Mouse (Mus musculus) liver, embryonic 11.5 days (tissue): ENCODE measurements at regions not wholly inside any gene's neighbourhood (a gene's known extent, or its start where the extent isn't known, plus 50 kb on each side); places are given as distances from the start of the nearest gene placed in this dataset.

Source experiments
- ATAC-seq: fragments of 200-750 bp; cut with Nextera tagmentation; replicated peaks from 2 replicates; pipeline ENCODE4 v1.8.0; 2017; ENCODE audit warnings: moderate number of reproducible peaks, mild to moderate bottlenecking, moderate TSS enrichment, moderate library complexity; ENCODE audit not compliant: low FRiP score
- DNase-seq: peaks from one replicate; pipeline ENCODE4 v3.0.0-alpha.2; 2017; ENCODE audit warnings: low spot score
- H3K27ac ChIP-seq: fragments of 300-500 bp; sonication (generic); 2 replicates; pipeline ENCODE4 v1.5.1; 2014; ENCODE audit warnings: mild to moderate bottlenecking, low read depth, low read length, control low read depth
- H3K27me3 ChIP-seq: fragments of 300-500 bp; sonication (generic); replicated peaks from 2 replicates; pipeline ENCODE4 v1.6.1; 2014; ENCODE audit warnings: low read length, mixed read lengths; ENCODE audit not compliant: control insufficient read depth, insufficient read depth
- H3K36me3 ChIP-seq: fragments of 300-500 bp; sonication (generic); 2 replicates; pipeline ENCODE4 v1.6.1; 2014; ENCODE audit warnings: mild to moderate bottlenecking, low read length, moderate library complexity, mixed read lengths; ENCODE audit not compliant: control insufficient read depth, insufficient read depth
- H3K4me1 ChIP-seq: fragments of 300-500 bp; sonication (generic); replicated peaks from 2 replicates; pipeline ENCODE4 v1.6.1; 2014; ENCODE audit warnings: low read length, mixed read lengths; ENCODE audit not compliant: control insufficient read depth, insufficient read depth
- H3K4me2 ChIP-seq: fragments of 300-500 bp; sonication (generic); 2 replicates; pipeline ENCODE4 v1.6.1; 2014; ENCODE audit warnings: mild to moderate bottlenecking, control low read depth, moderate library complexity
- H3K4me3 ChIP-seq: fragments of 300-500 bp; sonication (generic); 2 replicates; pipeline ENCODE4 v1.5.1; 2014; ENCODE audit warnings: low read depth, low read length, control low read depth
- H3K9ac ChIP-seq: fragments of 300-500 bp; sonication (generic); 2 replicates; pipeline ENCODE4 v1.6.1; 2014; ENCODE audit warnings: low read depth, low read length, control low read depth
- H3K9me3 ChIP-seq: fragments of 300-500 bp; sonication (generic); 2 replicates; pipeline ENCODE4 v1.6.1; 2016; ENCODE audit warnings: low read length, inconsistent platforms, mixed read lengths; ENCODE audit not compliant: control insufficient read depth
- WGBS: fragments of 180-500 bp; shearing (Covaris S2); extraction: QIAGEN DNeasy Blood & Tissue Kit; methylation state at CpG from one replicate; pipeline ENCODE4 v1.1.7; 2014; 5-methylcytosine and 5-hydroxymethylcytosine counted together

- no peaks in the 10 kb centered on the region for H3K4me1 ChIP-seq
- H3K27ac ChIP-seq = no peak overlapping the region
- H3K9ac ChIP-seq = no peak overlapping the region
- H3K4me2 ChIP-seq = no peak overlapping the region
- no peaks in the 10 kb centered on the region for H3K9me3 ChIP-seq
- no peak for DNase-seq
- 77% methylated on average over 2 of the region's 2 CpGs for WGBS
- H3K36me3 ChIP-seq = no peaks in the 10 kb centered on the region
- H3K27me3 ChIP-seq = no peaks in the 10 kb centered on the region
- no peak for ATAC-seq
- H3K4me3 ChIP-seq = no peak overlapping the region
Measured at GRCm38 (mm10) chr16:25603121-25603520, 80.4 kb upstream of the Trp63 start.

GRCm38 (mm10) chr16:25615229-25615628 lies 68.3 kb upstream of the Trp63 start:
- Histone ChIP-seq H3K9ac (no peak overlapping the region), H3K9me3 (no peaks in the 10 kb centered on the region), H3K36me3 (no peaks in the 10 kb centered on the region), H3K27me3 (no peaks in the 10 kb centered on the region), H3K4me1 (no peaks in the 10 kb centered on the region), H3K27ac (no peak overlapping the region), H3K4me2 (no peak overlapping the region), H3K4me3 (no peak overlapping the region)
- DNase-seq (no peak), ATAC-seq (no peak)
- WGBS = 72% methylated on average over 4 of the region's 4 CpGs

DNA sequence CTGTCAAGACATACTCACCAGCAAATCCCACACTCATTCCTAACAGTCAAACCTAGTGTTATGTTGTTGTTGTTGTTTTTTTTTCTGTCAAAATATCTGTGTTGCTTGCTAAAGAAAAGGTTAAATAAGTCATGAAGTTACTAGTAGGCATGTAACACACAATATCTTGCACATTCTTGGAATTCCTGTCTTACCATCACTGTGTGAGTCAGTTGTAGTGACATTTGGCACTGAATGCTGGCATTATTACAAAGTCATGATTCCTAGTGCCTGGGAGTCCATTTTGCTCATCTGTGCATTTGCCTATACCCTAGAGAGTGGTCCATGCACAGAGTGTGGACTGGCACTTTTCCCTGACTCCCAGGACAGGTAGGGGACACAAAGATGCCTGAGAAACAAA lies 67.9 kb upstream of the Trp63 start:
- H3K4me1 ChIP-seq = no peaks in the 10 kb centered on the region
- H3K36me3 ChIP-seq = no peaks in the 10 kb centered on the region
- no peaks in the 10 kb centered on the region for H3K9me3 ChIP-seq
- no peak for DNase-seq
- H3K9ac ChIP-seq = no peak overlapping the region
- ATAC-seq = no peak
- H3K4me2 ChIP-seq = no peak overlapping the region
- no peak overlapping the region for H3K27ac ChIP-seq
- no peaks in the 10 kb centered on the region for H3K27me3 ChIP-seq
- no peak overlapping the region for H3K4me3 ChIP-seq

GRCm38 (mm10) chr16:25618898-25619297 lies 64.7 kb upstream of the Trp63 start:
- no peak overlapping the region for H3K27ac ChIP-seq
- H3K4me2 ChIP-seq = no peak overlapping the region
- no peaks in the 10 kb centered on the region for H3K4me1 ChIP-seq
- no peaks in the 10 kb centered on the region for H3K36me3 ChIP-seq
- no peaks in the 10 kb centered on the region for H3K27me3 ChIP-seq
- 78% methylated on average over 4 of the region's 4 CpGs for WGBS
- no peak overlapping the region for H3K4me3 ChIP-seq
- H3K9ac ChIP-seq = no peak overlapping the region
- H3K9me3 ChIP-seq = no peaks in the 10 kb centered on the region
- ATAC-seq (no peak), DNase-seq (no peak)

- Histone ChIP-seq H3K27ac (no peak overlapping the region), H3K9ac (no peak overlapping the region), H3K4me2 (no peak overlapping the region), H3K9me3 (no peaks in the 10 kb centered on the region), H3K4me3 (no peak overlapping the region), H3K36me3 (no peaks in the 10 kb centered on the region), H3K27me3 (no peaks in the 10 kb centered on the region), H3K4me1 (no peaks in the 10 kb centered on the region)
- ATAC-seq (no peak), DNase-seq (no peak)
- WGBS = 91% methylated on average over 2 of the region's 2 CpGs
Measured at GRCm38 (mm10) chr16:25622651-25623050, 60.9 kb upstream of the Trp63 start.

DNA sequence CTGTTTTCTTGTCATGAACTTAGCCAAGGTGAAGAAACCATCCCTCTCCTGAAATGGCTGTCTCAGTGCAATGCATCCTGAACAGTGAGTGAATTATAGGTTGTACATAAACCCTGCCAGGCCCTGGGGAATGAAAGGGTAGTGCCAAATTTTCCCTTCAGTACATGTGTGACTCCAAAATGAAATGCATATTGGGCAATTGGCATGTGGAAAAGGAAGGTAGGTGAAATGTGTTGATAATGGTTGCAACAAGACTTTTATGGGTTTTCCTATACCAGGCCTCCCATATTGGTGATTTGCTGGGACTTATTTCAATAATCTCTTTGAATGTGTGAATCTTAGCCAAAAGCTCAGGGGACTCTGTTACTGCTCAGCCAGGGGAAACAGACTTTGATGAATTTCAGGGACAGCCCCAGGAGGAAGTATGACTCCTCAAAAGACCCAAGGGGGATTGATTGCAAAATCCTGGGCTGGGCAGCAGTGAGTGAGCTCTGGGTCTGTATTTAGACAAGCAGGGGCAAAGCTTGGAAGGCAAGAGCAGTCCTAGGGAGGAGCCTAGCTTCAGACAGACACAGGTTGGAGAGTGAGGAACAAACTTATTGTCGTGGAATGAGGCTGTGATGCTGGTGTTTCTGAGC lies 59.5 kb upstream of the Trp63 start:
- Histone ChIP-seq H3K9ac (no peak overlapping the region), H3K4me2 (no peak overlapping the region), H3K9me3 (no peaks in the 10 kb centered on the region), H3K4me1 (no peaks in the 10 kb centered on the region), H3K27me3 (no peaks in the 10 kb centered on the region), H3K27ac (no peak overlapping the region), H3K4me3 (no peak overlapping the region), H3K36me3 (no peaks in the 10 kb centered on the region)
- DNase-seq (no peak), ATAC-seq (no peak)
- 65% methylated on average over 1 of the region's 1 CpGs for WGBS

- Histone ChIP-seq H3K4me1 (no peaks in the 10 kb centered on the region), H3K9ac (no peak overlapping the region), H3K36me3 (no peaks in the 10 kb centered on the region), H3K27me3 (no peaks in the 10 kb centered on the region), H3K4me2 (no peak overlapping the region), H3K9me3 (no peaks in the 10 kb centered on the region), H3K4me3 (no peak overlapping the region), H3K27ac (no peak overlapping the region)
- WGBS = 66% methylated on average over 3 of the region's 3 CpGs
- ATAC-seq (no peak), DNase-seq (no peak)
Measured at GRCm38 (mm10) chr16:25629750-25630149, 53.8 kb upstream of the Trp63 start.

GRCm38 (mm10) chr16:25631139-25631716 lies 52.3 kb upstream of the Trp63 start:
- 86% methylated on average over 6 of the region's 6 CpGs for WGBS
- H3K27me3 ChIP-seq = no peaks in the 10 kb centered on the region
- H3K36me3 ChIP-seq = no peaks in the 10 kb centered on the region
- H3K9ac ChIP-seq = no peak overlapping the region
- ATAC-seq (no peak), DNase-seq (no peak)
- H3K9me3 ChIP-seq = no peaks in the 10 kb centered on the region
- H3K4me1 ChIP-seq = no peaks in the 10 kb centered on the region
- H3K4me2 ChIP-seq = no peak overlapping the region
- no peak overlapping the region for H3K4me3 ChIP-seq
- no peak overlapping the region for H3K27ac ChIP-seq
